22 mouse cellular contexts compared by ENCODE assay signal in the genomic region with DNA sequence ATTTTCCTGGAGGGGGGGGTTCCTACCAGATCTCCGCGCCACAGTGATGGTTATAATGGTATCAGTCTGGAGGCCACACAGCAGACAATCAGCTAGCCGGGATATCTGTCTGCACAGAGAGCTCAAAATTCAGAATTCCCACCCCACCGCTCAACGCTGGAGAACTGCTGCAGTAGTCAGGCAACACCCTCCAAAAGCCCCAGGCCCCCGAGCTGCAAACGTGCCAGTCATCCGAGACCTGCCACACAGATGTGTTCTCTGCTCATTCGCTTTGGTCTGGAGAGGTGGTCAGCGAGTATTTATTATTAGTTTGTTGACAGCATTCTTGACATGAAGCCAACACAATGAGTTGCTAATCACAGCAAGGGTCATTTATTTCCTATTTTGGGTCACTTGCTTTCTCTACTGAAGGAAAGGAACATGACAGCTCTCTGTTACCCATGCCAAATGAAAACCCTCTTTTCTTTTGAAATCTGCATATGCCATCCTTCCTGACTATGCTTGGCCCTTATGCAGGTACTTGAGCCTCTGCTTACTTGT.
DNase-seq lines count a peak whose midpoint lies in the region; ATAC-seq and TF ChIP-seq lines count a peak whose summit lies in the region.
"Had no signal": no experiment of that assay in that cellular context is flagged by ENCODE, and none has a peak within 500 bp of the region (broad histone marks: within the 10 kb centered on the region; RNA-seq: fewer than 3 reads in every experiment).

No protein-coding gene starts in this region.

- DNase-seq in heart, adult 2 months: no peak
- no peak for DNase-seq in heart, postnatal 25 days (ENCODE audit: low spot score)
- DNase-seq in midbrain, postnatal 0 days (ENCODE audit: low spot score): peak; percentile 26
- no peak for DNase-seq in midbrain, embryonic 10.5 days (ENCODE audit: low spot score)
- DNase-seq in right cerebral cortex, postnatal 14 days: no peak
- DNase-seq: adrenal gland, adult 8-10 months; cerebellum, adult 18-20 months; kidney, adult 11 months; layer of hippocampus, adult 9-11 months had no signal

- TF ChIP-seq CTCF in heart, adult 2 months (IDR thresholded peaks at IDR 0.05): no peak
- no peak for TF ChIP-seq CTCF in midbrain, postnatal 0 days (IDR thresholded peaks at IDR 0.05)

- H3K9ac ChIP-seq in heart, adult 2 months (ENCODE audit: low read depth, low read length): no peak overlapping the region
- H3K9ac ChIP-seq in hindbrain, embryonic 16.5 days (ENCODE audit: low read depth, low read length): no peak overlapping the region
- H3K9ac ChIP-seq in hindbrain, embryonic 12.5 days: no peak overlapping the region
- H3K9ac ChIP-seq in midbrain, postnatal 0 days (replicated peaks; ENCODE audit: low read length, poor library complexity, severe bottlenecking): no peak overlapping the region
- H3K9ac ChIP-seq: embryonic facial prominence, embryonic 13.5 days; forebrain, embryonic 12.5 days; kidney, embryonic 15.5 days; limb, embryonic 15.5 days; liver, embryonic 14.5 days; lung, embryonic 15.5 days; neural tube, embryonic 15.5 days had no signal

- no peaks in the 10 kb centered on the region for H3K36me3 ChIP-seq in heart, adult 2 months (ENCODE audit: control insufficient read depth, insufficient read depth, low read length)
- no peaks in the 10 kb centered on the region for H3K36me3 ChIP-seq in hindbrain, embryonic 16.5 days (ENCODE audit: control insufficient read depth, insufficient read depth, low read length)
- no peaks in the 10 kb centered on the region for H3K36me3 ChIP-seq in hindbrain, embryonic 12.5 days
- no peaks in the 10 kb centered on the region for H3K36me3 ChIP-seq in midbrain, postnatal 0 days (ENCODE audit: insufficient read depth, low read length)
- H3K36me3 ChIP-seq in midbrain, embryonic 10.5 days: no peaks in the 10 kb centered on the region
- H3K36me3 ChIP-seq: embryonic facial prominence, embryonic 13.5 days; forebrain, embryonic 12.5 days; kidney, embryonic 15.5 days; limb, embryonic 15.5 days; lung, embryonic 15.5 days; neural tube, embryonic 15.5 days had no signal

- no peaks in the 10 kb centered on the region for H3K79me2 ChIP-seq in heart, adult 2 months (replicated peaks; ENCODE audit: control insufficient read depth, insufficient read depth, low read length)

- WGBS in heart, adult 2 months: 66% methylated on average over 10 of the region's 10 CpGs
- 65% methylated on average over 10 of the region's 10 CpGs for WGBS in hindbrain, embryonic 16.5 days
- 75% methylated on average over 10 of the region's 10 CpGs for WGBS in hindbrain, embryonic 12.5 days
- 87% methylated on average over 10 of the region's 10 CpGs for WGBS in midbrain, postnatal 0 days
- 93% methylated on average over 10 of the region's 10 CpGs for WGBS in midbrain, embryonic 10.5 days

- no peaks in the 10 kb centered on the region; the same call in 1 of the 2 replicates for H3K4me1 ChIP-seq in heart, adult 2 months (ENCODE audit: control insufficient read depth, insufficient read depth, low read length)
- no peaks in the 10 kb centered on the region for H3K4me1 ChIP-seq in hindbrain, embryonic 16.5 days (ENCODE audit: control insufficient read depth, insufficient read depth, low read depth, low read length)
- no peaks in the 10 kb centered on the region for H3K4me1 ChIP-seq in hindbrain, embryonic 12.5 days
- no peaks in the 10 kb centered on the region for H3K4me1 ChIP-seq in midbrain, postnatal 0 days (ENCODE audit: insufficient read depth, low read length)
- H3K4me1 ChIP-seq in midbrain, embryonic 10.5 days: peaks cover 8% of the 10 kb centered on the region
- H3K4me1 ChIP-seq: embryonic facial prominence, embryonic 13.5 days; forebrain, embryonic 12.5 days; kidney, embryonic 15.5 days; limb, embryonic 15.5 days; lung, embryonic 15.5 days; neural tube, embryonic 15.5 days had no signal

- no peak for TF ChIP-seq EP300 in heart, adult 2 months (IDR thresholded peaks at IDR 0.05; ENCODE audit: insufficient read depth, low read depth, low read length)

- ATAC-seq in hindbrain, embryonic 16.5 days: peak; percentile 63
- no peak for ATAC-seq in hindbrain, embryonic 12.5 days (ENCODE audit: low FRiP score)
- no peak for ATAC-seq in midbrain, postnatal 0 days (ENCODE audit: low FRiP score)
- ATAC-seq: Patski had no signal

- no peak overlapping the region for H3K4me2 ChIP-seq in hindbrain, embryonic 16.5 days (ENCODE audit: low read length)
- no peak overlapping the region for H3K4me2 ChIP-seq in hindbrain, embryonic 12.5 days (replicated peaks)
- H3K4me2 ChIP-seq in midbrain, postnatal 0 days (ENCODE audit: low read depth, low read length, poor library complexity, severe bottlenecking): no peak overlapping the region
- H3K4me2 ChIP-seq: embryonic facial prominence, embryonic 13.5 days; forebrain, embryonic 12.5 days; kidney, embryonic 15.5 days; limb, embryonic 15.5 days; lung, embryonic 15.5 days; midbrain, embryonic 11.5 days; neural tube, embryonic 15.5 days had no signal

- no peaks in the 10 kb centered on the region for H3K9me3 ChIP-seq in hindbrain, embryonic 16.5 days (ENCODE audit: control insufficient read depth, low read length)
- no peaks in the 10 kb centered on the region for H3K9me3 ChIP-seq in hindbrain, embryonic 12.5 days (replicated peaks)
- no peaks in the 10 kb centered on the region for H3K9me3 ChIP-seq in midbrain, postnatal 0 days (ENCODE audit: low read length)
- no peaks in the 10 kb centered on the region for H3K9me3 ChIP-seq in midbrain, embryonic 10.5 days (replicated peaks)
- H3K9me3 ChIP-seq: embryonic facial prominence, embryonic 13.5 days; forebrain, embryonic 12.5 days; kidney, embryonic 15.5 days; limb, embryonic 15.5 days; lung, embryonic 15.5 days; neural tube, embryonic 15.5 days had no signal

- no peak overlapping the region for H3K4me3 ChIP-seq in heart, adult 2 months
- H3K4me3 ChIP-seq in hindbrain, embryonic 16.5 days (ENCODE audit: low read length): no peak overlapping the region
- no peak overlapping the region for H3K4me3 ChIP-seq in hindbrain, embryonic 12.5 days
- H3K4me3 ChIP-seq in midbrain, postnatal 0 days (ENCODE audit: low read depth, low read length): no peak overlapping the region
- no peak overlapping the region for H3K4me3 ChIP-seq in midbrain, embryonic 10.5 days
- H3K4me3 ChIP-seq: embryonic facial prominence, embryonic 13.5 days; erythroblast, embryonic 14.5 days; forebrain, embryonic 12.5 days; kidney, embryonic 15.5 days; limb, embryonic 15.5 days; lung, embryonic 15.5 days; neural tube, embryonic 15.5 days had no signal

- H3K27ac ChIP-seq in heart, adult 2 months: peak overlapping the region; percentile 62
- no peak overlapping the region for H3K27ac ChIP-seq in hindbrain, embryonic 16.5 days (ENCODE audit: low read depth, low read length)
- H3K27ac ChIP-seq in hindbrain, embryonic 12.5 days: no peak overlapping the region
- no peak overlapping the region for H3K27ac ChIP-seq in midbrain, postnatal 0 days (ENCODE audit: low read depth, low read length)
- no peak overlapping the region for H3K27ac ChIP-seq in midbrain, embryonic 10.5 days (replicated peaks)
- H3K27ac ChIP-seq: embryonic facial prominence, embryonic 13.5 days; forebrain, embryonic 12.5 days; kidney, embryonic 15.5 days; limb, embryonic 15.5 days; liver, embryonic 14.5 days; lung, embryonic 15.5 days; neural tube, embryonic 15.5 days; stomach, postnatal 0 days had no signal

- H3K27me3 ChIP-seq in heart, adult 2 months (ENCODE audit: control insufficient read depth, insufficient read depth, low read length): no peaks in the 10 kb centered on the region
- no peaks in the 10 kb centered on the region for H3K27me3 ChIP-seq in hindbrain, embryonic 16.5 days (replicated peaks; ENCODE audit: control insufficient read depth, insufficient read depth, low read length)
- H3K27me3 ChIP-seq in hindbrain, embryonic 12.5 days: no peaks in the 10 kb centered on the region
- H3K27me3 ChIP-seq in midbrain, postnatal 0 days (ENCODE audit: insufficient read depth, low read length): no peaks in the 10 kb centered on the region
- H3K27me3 ChIP-seq in midbrain, embryonic 10.5 days (ENCODE audit: low read depth, poor library complexity, severe bottlenecking): no peaks in the 10 kb centered on the region
- H3K27me3 ChIP-seq: embryonic facial prominence, embryonic 13.5 days; forebrain, embryonic 12.5 days; kidney, embryonic 15.5 days; limb, embryonic 15.5 days; lung, embryonic 15.5 days; neural tube, embryonic 15.5 days; Patski had no signal

- intact Hi-C loops in heart, adult 2 months (cut with DNase I): no loop called here
- intact Hi-C loops in heart, postnatal 25 days (cut with DNase I): no loop called here

- no peak for TF ChIP-seq POLR2A in heart, adult 2 months (IDR thresholded peaks at IDR 0.05; ENCODE audit: insufficient read depth, low read depth, low read length)
